Mouse (Mus musculus): ENCODE data around the gene Foxo3.

- TF ChIP-seq CTCF (IDR thresholded peaks at IDR 0.05; ENCODE audit: extremely low read depth, insufficient read depth, low read length) (no peak), POLR2A (IDR thresholded peaks at IDR 0.05; ENCODE audit: extremely low read depth, insufficient read depth, low read length) (no peak)
These were observed 39.0 kb downstream of the Foxo3 start for GRCm38 (mm10) chr10:42237556-42237955.

All from cortical plate, adult 2 months (tissue).